Comparison of ENCODE assay signal across 15 mouse cellular contexts in the genomic region with DNA sequence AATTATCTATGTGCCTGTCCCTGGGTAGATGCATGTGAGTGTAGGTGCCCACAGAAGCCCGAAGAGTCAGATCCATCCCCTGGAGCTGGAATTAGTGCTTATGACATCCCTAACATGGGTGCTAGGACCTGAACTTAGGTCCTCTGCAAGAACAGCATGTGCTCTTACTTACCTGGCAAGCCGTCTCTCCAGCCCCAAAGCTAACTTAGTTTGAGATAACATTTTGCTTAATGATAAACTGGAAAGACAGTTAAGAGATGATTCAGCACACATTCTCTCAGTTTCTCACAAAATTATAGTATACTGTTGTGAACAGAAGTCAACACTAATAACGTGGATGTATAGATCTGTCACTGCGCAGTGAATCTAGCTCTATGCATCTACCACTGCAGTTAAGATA.
"Had no signal": no experiment of that assay in that cellular context is flagged by ENCODE, and none has a peak within 500 bp of the region (broad histone marks: within the 10 kb centered on the region; RNA-seq: fewer than 3 reads in every experiment).

No protein-coding gene starts in this region.

- H3K4me1 ChIP-seq: midbrain, embryonic 12.5 days; neural tube, embryonic 13.5 days had no signal

- ATAC-seq: lung, postnatal 0 days; midbrain, embryonic 16.5 days had no signal

- H3K4me3 ChIP-seq: midbrain, embryonic 12.5 days; neural tube, embryonic 13.5 days had no signal

- H3K9me3 ChIP-seq: midbrain, embryonic 12.5 days; neural tube, embryonic 13.5 days had no signal

- DNase-seq: kidney, adult 11 months; kidney, adult 9 months; kidney, postnatal 36 days; layer of hippocampus, adult 9-11 months; layer of hippocampus, postnatal 36 days; left cerebral cortex, postnatal 4 days; lung, adult 2 months; lung, postnatal 36 days; right cerebral cortex, postnatal 14 days; thymus, postnatal 4 days had no signal

- H3K27me3 ChIP-seq: midbrain, embryonic 12.5 days; neural tube, embryonic 13.5 days had no signal

- H3K4me2 ChIP-seq: midbrain, embryonic 12.5 days; neural tube, embryonic 13.5 days had no signal

- H3K9ac ChIP-seq: midbrain, embryonic 12.5 days; neural tube, embryonic 13.5 days had no signal

- H3K27ac ChIP-seq: kidney, postnatal 0 days; midbrain, embryonic 12.5 days; neural tube, embryonic 13.5 days had no signal
